Mouse (Mus musculus) granulocyte monocyte progenitor cell, adult 5-6 weeks (primary cell): Measurements from ENCODE around the gene Crisp1. TPM values are rescaled to one million over a fixed set of nuclear protein-coding genes. Genes with fewer than 3 reads are reported as not detected.

ENCODE experiments used
- ATAC-seq: replicated peaks from 2 replicates; pipeline ENCODE4 v1.8.0; 2016; ENCODE audit warnings: mild to moderate bottlenecking, moderate TSS enrichment, inconsistent platforms; ENCODE audit not compliant: poor library complexity, severe bottlenecking
- total RNA-seq, 2 experiments: library from RNA; stranded (forward) in 1 of 2; stranded (reverse) in 1 of 2; fragments of 200-712, 200-1000 nt in 1 of 2; fragments of >200 nt in 1 of 2; fragmentation: Nextera tagmentation in 1 of 2; gene quantifications; 2 replicates each; pipeline ENCODE4 v1.2.3; 2014 to 2017

Gene Crisp1
- not detected in 2 replicates for total RNA-seq (2014; fragmentation: Nextera tagmentation)
- total RNA-seq (2017): not detected in 2 replicates

DNA sequence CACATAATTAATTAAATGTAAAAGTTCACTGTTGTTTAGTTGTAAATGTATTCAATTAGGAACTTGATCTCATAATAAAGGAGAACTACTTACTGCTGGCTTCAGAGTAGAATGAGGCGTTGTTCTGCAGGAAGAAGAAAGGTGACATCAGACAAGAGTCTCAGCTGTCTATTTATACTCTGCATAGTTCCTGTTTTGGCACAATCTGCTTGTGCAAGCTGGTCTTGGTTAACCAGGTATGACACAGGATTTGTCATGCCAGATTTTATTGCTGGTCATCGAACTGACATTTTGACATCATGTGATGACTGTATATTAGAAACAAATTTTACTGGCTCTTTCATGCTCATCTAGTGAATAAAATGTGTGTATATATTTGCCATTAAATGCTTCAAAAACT, at the start of gene Crisp1:
Crisp1 (minus strand) TSS at position 146 of the 400 bp plus-strand sequence.
- peak; percentile 79 for ATAC-seq

DNA sequence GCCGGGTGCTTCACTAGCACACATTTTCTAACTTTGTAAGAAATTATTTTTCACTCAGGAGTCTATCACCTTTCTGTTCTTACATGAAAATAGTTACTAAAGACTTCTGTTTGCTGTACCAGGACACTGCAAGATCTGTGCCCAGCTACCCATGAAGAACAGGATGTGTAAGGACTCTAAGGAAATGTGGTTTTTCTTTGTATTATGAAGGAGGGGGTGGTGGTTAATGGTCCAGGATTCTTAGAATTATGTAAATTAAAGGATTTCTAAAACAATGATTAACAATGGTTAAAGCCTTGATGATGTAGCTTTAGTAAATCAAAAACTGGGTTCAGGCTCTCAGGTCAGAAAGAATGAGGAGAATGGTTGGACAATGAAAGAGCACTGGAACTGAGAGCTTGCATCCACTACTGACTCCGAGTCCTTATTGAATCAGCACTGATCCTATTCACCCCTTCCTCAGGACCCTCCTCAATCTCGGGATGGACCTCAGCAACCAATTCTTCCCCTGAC, 23.5 kb upstream of the Crisp1 start:
- no peak for ATAC-seq

DNA sequence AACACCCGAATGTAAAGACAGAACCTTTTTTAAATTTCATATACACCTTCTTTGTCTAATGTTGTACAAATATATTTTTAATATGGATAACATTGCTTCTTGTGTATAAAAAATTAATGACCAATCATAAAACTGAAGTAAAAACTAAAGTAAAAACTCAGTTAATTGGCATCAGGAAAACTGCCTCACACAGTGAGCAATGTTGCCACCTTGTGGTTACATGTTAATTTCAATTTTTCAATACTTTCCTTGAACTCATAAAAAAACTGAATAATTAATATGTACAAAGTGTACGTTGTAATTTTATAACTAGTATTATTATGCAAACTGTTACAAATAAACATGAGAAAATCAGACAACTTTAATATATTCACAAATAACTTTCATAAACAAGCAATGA, 33.6 kb downstream of the Crisp1 start:
- no peak for ATAC-seq

DNA sequence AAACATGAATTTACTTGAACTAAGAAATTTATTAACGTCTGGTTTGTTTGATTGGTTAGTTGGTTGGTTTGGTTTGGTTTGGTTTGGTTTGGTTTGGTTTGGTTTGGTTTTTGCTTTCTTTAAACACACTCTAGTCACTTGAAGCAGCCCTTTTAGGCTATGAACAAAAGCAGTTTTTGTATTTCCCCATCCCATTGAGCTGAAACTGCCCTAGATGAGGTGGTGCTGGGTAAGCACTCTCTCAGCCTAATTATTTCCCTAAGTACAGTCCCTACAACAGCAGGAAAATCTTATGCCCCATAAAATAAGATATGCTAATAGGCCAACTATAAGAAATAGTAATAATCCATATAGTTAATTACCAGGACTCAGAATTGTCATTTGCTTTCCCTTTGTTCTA, 43.5 kb downstream of the Crisp1 start:
- no peak for ATAC-seq

DNA sequence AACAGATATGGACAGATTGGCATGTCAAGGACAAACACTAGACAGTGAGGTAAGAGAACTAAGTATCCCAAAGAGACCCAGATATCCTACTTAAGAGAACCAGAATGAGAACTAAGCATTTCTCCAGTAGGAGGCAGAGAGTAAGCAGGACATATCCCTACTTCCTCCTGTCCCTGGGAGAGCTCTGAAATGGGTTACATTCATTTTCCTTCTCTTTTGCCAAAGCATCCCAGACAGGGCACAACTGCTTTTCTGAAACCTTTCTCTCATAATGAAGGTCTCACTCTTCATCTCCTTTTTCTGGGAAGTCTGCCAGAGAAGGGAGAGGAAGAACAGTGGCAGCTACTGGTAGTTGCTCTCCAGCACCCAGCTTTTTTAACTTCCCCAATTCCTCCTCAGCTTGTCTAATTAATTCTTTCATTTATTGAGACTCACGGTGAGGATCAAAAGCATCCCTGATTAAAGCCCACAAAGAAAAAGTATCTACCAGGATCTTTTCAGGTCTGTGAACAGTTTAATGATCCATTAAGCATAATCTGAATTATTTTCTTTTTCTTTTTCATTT, 44.0 kb downstream of the Crisp1 start:
- ATAC-seq: no peak

DNA sequence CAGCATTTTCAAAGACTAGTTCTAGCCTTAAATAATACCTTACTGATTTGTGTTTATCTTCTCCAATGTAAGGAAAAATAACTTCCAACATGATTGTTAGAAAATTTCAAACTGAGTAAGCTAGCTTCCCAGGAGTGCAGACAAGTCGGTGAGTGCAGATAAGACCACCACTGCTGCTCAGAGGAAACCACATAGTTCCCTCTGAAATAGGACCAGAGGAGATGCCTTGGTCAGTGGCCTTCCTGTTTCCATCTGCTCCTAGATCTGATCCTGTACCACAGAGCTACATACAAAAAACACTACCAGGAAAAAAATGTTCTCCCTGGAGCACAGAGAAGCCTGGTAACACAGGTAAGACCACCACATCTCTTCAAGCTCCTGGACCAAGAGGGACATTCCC, 66.5 kb downstream of the Crisp1 start:
- no peak for ATAC-seq

Other genes starting within 250 kb of the Crisp1 start
- gene AC192777.2, start 223.8 kb downstream of the Crisp1 start, total RNA-seq (2014; fragmentation: Nextera tagmentation): not detected in 2 replicates
- not detected in 2 replicates for gene AC192777.2, start 223.8 kb downstream of the Crisp1 start, total RNA-seq (2017)
- gene Pgk2, start 110.6 kb downstream of the Crisp1 start, total RNA-seq (2014; fragmentation: Nextera tagmentation): not detected in 2 replicates
- not detected in 2 replicates for gene Pgk2, start 110.6 kb downstream of the Crisp1 start, total RNA-seq (2017)
- gene Crisp3, start 76.9 kb downstream of the Crisp1 start, total RNA-seq (2014; fragmentation: Nextera tagmentation): not detected in 2 replicates
- not detected in 2 replicates for gene Crisp3, start 76.9 kb downstream of the Crisp1 start, total RNA-seq (2017)
- not detected in 2 replicates for gene Esp8, start 200.8 kb upstream of the Crisp1 start, total RNA-seq (2014; fragmentation: Nextera tagmentation)
- not detected in 2 replicates for gene Esp8, start 200.8 kb upstream of the Crisp1 start, total RNA-seq (2017)
- gene Esp6, start 242.3 kb upstream of the Crisp1 start, total RNA-seq (2014; fragmentation: Nextera tagmentation): not detected in 2 replicates
- gene Esp6, start 242.3 kb upstream of the Crisp1 start, total RNA-seq (2017): not detected in 2 replicates